Mouse (Mus musculus): ENCODE results near the gene Erbin.

- TF ChIP-seq POLR2A (IDR thresholded peaks at IDR 0.05; ENCODE audit: borderline replicate concordance, low read depth, low read length) (no peak), CTCF (IDR thresholded peaks at IDR 0.05; ENCODE audit: low read depth, low read length) (no peak)
Measured at GRCm38 (mm10) chr13:103870786-103871185, 49.5 kb downstream of the Erbin start.
